Mouse (Mus musculus) kidney, adult 18-20 months (tissue): Measurements from ENCODE around the gene 1700029F12Rik.
A peak's percentile ranks its signal among the peaks of the same experiment; 100 is the strongest.

Experiments used
- DNase-seq: peaks from one replicate; pipeline ENCODE4 v3.0.0; 2021

Gene 1700029F12Rik

DNA sequence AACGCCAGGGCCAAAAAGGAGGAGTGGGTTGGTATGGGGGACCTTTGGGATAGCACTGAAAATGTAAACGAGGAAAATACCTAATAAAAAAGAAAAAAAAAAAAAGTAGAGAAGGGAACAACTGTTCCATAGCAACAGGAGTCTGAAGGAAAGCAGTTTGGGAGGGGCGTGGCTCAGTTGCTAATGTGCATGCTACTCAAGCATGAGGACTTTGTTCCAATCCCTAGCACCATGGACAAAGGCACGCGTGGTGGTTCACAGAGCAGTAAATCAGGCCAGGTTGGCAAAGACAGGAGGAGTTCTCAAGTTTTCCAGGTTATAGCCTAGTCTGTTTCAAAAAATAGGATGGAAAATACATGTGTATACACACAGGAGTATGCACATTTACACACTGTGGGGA, 14.0 kb downstream of the 1700029F12Rik start:
- no peak for DNase-seq

DNA sequence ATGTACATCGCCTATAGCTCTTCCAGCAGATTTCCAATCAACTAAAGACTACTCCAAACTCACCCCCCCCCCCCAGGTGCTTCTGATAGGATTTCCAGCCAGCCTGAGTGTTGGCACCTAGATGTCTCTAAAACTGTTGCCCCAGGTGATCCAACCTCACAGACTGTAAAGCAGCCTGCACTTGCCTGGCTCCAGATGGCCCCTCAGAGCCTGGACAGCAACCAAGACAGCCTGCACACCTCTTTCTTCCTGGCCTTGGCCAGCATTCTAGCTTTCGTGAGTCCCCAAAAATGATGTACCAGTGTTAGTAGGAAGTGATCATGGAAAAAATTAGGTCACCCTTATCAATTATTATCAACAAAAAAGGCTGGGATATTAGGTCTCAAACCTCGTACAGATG, 16.5 kb downstream of the 1700029F12Rik start:
- DNase-seq: no peak

- DNase-seq: no peak
These were observed 19.8 kb downstream of the 1700029F12Rik start for GRCm38 (mm10) chr13:97014366-97014765.

GRCm38 (mm10) chr13:97008266-97009153, 25.7 kb downstream of the 1700029F12Rik start:
- peak; percentile 30 for DNase-seq

DNA sequence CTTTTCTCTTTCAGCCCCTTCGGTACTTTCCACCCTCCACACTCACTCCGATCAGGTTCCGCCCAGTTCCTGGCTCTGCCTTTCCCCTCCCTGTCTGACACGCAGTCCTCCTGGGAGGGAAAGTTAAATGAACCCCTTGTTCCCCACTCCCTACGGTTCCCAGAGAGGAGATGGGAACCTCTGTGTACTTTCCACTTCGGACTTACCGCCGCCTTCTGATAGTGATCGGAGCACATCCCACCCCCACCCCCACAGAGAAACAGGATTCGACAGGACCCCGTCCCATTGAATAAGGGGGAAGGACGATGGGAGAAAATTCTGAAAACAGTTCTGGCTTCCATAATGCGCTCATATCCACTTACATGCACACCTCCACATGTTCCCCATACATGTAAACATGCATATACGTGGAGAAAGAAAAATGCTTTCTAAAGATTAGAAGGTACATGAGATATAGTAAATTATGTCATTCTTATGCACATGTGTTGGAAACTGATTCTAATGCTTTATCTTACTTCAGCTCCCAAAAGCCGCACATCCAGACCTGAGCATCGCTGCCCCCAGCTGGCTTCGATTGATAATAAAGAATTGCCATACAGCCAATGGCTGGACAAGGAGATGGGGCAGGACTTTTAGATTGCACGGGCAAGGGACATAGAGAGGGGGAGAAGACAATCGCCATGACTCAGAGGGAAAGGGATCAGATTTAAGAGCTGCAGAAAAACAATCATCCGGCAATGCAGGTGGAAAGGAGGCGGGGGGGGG, 26.5 kb downstream of the 1700029F12Rik start:
- DNase-seq: peak; percentile 21

DNA sequence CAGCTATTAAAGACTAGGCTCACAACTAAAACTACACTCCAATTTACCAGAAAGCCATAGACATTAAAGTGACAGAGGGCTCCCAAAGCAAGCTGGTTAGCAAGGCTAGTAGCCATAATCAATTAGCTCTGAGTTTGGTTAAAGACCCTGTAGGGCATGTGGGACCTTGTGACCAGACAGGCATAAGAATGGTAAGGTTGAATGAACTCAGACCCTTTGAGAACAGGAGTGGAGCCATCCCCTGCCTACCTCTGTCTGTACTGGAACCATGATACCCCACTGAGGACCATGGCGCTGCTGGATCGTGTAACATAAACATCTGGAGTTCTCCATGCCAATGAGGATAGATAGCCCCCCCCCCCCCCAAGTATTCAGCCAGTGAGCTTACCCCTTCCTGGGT, 27.4 kb downstream of the 1700029F12Rik start:
- no peak for DNase-seq

GRCm38 (mm10) chr13:96997080-96997479, 37.1 kb downstream of the 1700029F12Rik start:
- no peak for DNase-seq

GRCm38 (mm10) chr13:96995243-96995642, 38.9 kb downstream of the 1700029F12Rik start:
- no peak for DNase-seq

- peak; percentile 34 for DNase-seq
These were observed 40.7 kb downstream of the 1700029F12Rik start for GRCm38 (mm10) chr13:96993291-96993989.

GRCm38 (mm10) chr13:96990561-96991265, 43.4 kb downstream of the 1700029F12Rik start:
- no peak for DNase-seq

DNA sequence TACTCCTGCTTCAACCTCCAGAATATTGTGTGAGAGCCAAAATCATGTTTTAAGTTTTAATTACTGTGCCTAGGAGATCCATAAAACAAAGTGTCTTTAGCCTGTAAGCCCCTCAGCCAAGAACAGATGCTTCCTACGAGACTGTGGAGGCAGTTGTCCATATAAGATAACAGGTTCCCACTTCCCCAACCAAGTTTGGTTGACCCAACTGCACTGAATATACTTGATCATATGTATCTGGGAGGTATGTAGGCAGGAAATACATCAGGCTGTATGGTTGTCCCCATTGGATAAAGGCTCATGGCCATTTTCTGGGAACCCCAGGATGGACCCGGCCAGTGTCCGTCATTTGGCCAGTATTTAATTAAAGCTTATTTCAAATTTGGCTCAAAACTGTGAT, 44.1 kb downstream of the 1700029F12Rik start:
- DNase-seq: no peak

- no peak for DNase-seq
These were observed 45.0 kb downstream of the 1700029F12Rik start for GRCm38 (mm10) chr13:96989129-96989528.

DNA sequence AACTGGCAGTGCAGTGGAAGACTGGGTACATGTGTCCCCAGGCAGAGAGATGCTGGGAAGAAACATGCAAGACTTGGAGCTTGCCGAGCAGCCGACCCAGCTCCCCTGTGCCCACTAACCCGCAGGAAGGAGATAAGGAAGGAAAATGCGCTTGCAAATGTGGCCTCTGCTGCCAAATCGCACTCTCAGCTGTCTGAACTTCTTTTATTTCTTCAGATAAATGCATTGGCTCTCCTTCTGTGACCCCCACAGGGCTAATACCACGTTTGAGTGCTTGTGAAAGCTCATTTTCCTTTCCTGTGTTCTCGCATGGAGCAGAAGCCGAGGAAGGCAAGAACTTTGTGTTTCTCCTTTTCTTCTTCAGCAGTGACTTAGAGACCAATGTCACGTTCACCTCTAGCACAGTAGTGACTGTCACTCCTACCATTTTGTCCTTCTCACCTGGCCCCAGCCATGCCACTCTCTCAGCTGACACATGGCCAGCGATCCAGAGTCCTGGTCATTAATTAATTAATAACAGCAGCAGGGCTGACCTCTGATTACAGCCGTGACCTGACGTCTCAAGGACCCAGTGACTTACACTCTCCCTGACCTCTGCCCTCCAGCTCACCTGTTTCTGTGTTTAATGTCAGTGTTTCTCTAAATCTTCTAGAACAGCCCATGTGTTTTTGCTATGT, 48.4 kb downstream of the 1700029F12Rik start:
- no peak for DNase-seq

DNA sequence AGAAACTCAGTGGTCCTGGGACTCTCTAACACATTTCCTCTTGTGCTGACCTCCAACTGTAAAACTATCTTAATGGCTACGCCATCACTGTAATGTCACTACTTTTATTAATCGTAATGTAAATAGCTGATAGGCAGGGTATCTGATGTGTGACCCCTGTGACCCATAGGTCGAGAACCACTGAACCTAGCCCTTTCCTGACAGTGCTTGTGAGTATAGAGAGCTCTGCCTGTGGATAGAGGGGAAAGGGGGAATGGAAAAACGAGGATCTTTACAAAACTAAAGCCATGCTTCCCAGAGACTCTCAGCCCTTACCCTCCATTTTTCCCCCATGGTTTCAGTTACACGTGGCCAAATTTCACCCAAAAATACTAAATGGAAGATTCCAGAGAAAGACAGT, 49.5 kb downstream of the 1700029F12Rik start:
- no peak for DNase-seq

- DNase-seq: peak; percentile 67
These were observed 50.7 kb downstream of the 1700029F12Rik start for GRCm38 (mm10) chr13:96983251-96984126.

DNA sequence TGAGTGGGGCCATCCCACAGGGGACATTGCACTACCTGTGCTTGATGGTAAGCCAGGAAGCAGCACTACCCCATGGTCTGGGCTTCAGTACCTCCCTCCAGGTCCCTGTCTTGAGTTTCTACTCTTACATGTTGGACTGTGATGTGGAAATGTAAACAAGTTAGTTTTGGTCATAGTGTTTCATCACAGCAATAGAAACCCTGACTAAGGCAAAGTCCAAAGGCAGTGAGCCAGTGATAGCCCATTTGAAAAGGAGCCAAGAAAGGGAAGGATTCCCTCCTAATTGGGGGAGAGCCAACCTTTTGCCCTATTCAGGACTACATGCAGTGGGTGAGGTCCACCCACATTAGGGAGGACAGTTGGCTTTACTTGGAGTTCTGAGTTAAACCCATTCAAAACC, 53.6 kb downstream of the 1700029F12Rik start:
- DNase-seq: no peak

- DNase-seq: no peak
These were observed 57.1 kb downstream of the 1700029F12Rik start for GRCm38 (mm10) chr13:96976986-96977595.

- DNase-seq: no peak
These were observed 60.8 kb downstream of the 1700029F12Rik start for GRCm38 (mm10) chr13:96973318-96973717.
